Mouse (Mus musculus) ZHBTc4 (cell line): ENCODE results near the gene Psmb11.

Experiments used
- DNase-seq: peaks from one replicate; pipeline ENCODE4 v3.0.0-alpha.2; 2011; ENCODE audit warnings: low read depth, low spot score

Gene Psmb11

GRCm38 (mm10) chr14:54621133-54621532 lies at the start of gene Psmb11:
Gene Psmb11 (plus strand): TSS chr14:54621433.
- no peak for DNase-seq

GRCm38 (mm10) chr14:54572122-54572521 lies 49.1 kb upstream of the Psmb11 start:
- DNase-seq, result no peak

- DNase-seq, result peak; percentile 83
These were observed 48.2 kb upstream of the Psmb11 start for GRCm38 (mm10) chr14:54572790-54573736.

- DNase-seq, result no peak
These were observed 47.0 kb upstream of the Psmb11 start for GRCm38 (mm10) chr14:54574253-54574652.

GRCm38 (mm10) chr14:54575031-54575430 lies 46.2 kb upstream of the Psmb11 start:
- no peak for DNase-seq

GRCm38 (mm10) chr14:54575631-54576030 lies 45.6 kb upstream of the Psmb11 start:
- DNase-seq, result peak; percentile 99

GRCm38 (mm10) chr14:54576241-54577088 lies 44.8 kb upstream of the Psmb11 start:
- peak; percentile 47 for DNase-seq

- peak; percentile 96 for DNase-seq
These were observed 43.9 kb upstream of the Psmb11 start, which contains the start of gene Ajuba for GRCm38 (mm10) chr14:54577089-54577982. Gene Ajuba (minus strand): TSS chr14:54577558.

- peak; percentile 75 for DNase-seq
These were observed 43.2 kb upstream of the Psmb11 start for GRCm38 (mm10) chr14:54578063-54578462.

GRCm38 (mm10) chr14:54579638-54580037 lies 41.6 kb upstream of the Psmb11 start:
- peak; percentile 53 for DNase-seq

GRCm38 (mm10) chr14:54582536-54582935 lies 38.7 kb upstream of the Psmb11 start:
- no peak for DNase-seq

GRCm38 (mm10) chr14:54583681-54584338 lies 37.4 kb upstream of the Psmb11 start:
- DNase-seq, result peak; percentile 80

- peak; percentile 58 for DNase-seq
These were observed 30.2 kb upstream of the Psmb11 start for GRCm38 (mm10) chr14:54591056-54591455.

GRCm38 (mm10) chr14:54592319-54592934 lies 28.8 kb upstream of the Psmb11 start:
- DNase-seq, result no peak

GRCm38 (mm10) chr14:54594055-54594454 lies 27.2 kb upstream of the Psmb11 start:
- DNase-seq, result peak; percentile 73

- no peak for DNase-seq
These were observed 26.4 kb upstream of the Psmb11 start for GRCm38 (mm10) chr14:54594631-54595414.

- peak; percentile 87 for DNase-seq
These were observed 24.1 kb upstream of the Psmb11 start for GRCm38 (mm10) chr14:54597084-54597483.

GRCm38 (mm10) chr14:54601601-54602000 lies 19.6 kb upstream of the Psmb11 start:
- no peak for DNase-seq

GRCm38 (mm10) chr14:54602613-54603012 lies 18.6 kb upstream of the Psmb11 start:
- peak; percentile 32 for DNase-seq
